Mouse (Mus musculus) CH12.LX (cell line): ENCODE measurements around the gene Slc39a7. TPM values are rescaled to one million over a fixed set of nuclear protein-coding genes. Genes with fewer than 3 reads are reported as not detected.

ENCODE experiments used
- DNase-seq: peaks from one replicate; pipeline ENCODE4 v3.0.0-alpha.2; 2013; ENCODE audit errors: extremely low read depth
- H3K27ac ChIP-seq: 2 replicates; pipeline ENCODE4 v1.5.1; 2012; ENCODE audit warnings: low read depth, mild to moderate bottlenecking, control low read depth, moderate library complexity; ENCODE audit not compliant: insufficient read depth
- H3K27me3 ChIP-seq: replicated peaks from 2 replicates; pipeline ENCODE3; 2012; ENCODE audit warnings: inconsistent platforms
- H3K36me3 ChIP-seq, 2 experiments: replicated peaks in 1 of 2; 2 replicates each; pipeline versions ENCODE3 to v1.6.1; 2012; ENCODE audit warnings: inconsistent platforms in 1 of 2, low read length in 1 of 2, mild to moderate bottlenecking in 1 of 2, mixed read lengths in 1 of 2, moderate library complexity in 1 of 2; ENCODE audit not compliant: control insufficient read depth in 1 of 2, insufficient read depth in 1 of 2
- H3K4me1 ChIP-seq, 2 experiments: 2 replicates each; pipeline ENCODE4 v1.6.1; 2012; ENCODE audit warnings: inconsistent platforms in 1 of 2, moderate library complexity in 1 of 2; ENCODE audit not compliant: insufficient read depth in 2 of 2, control insufficient read depth in 1 of 2
- H3K4me2 ChIP-seq: 2 replicates; pipeline ENCODE4 v1.6.1; 2012; ENCODE audit warnings: low read depth, mild to moderate bottlenecking, control low read depth; ENCODE audit not compliant: poor library complexity, insufficient read depth, severe bottlenecking
- H3K4me3 ChIP-seq, 3 experiments: fragments of 150-350 bp in 1 of 3; sonication (generic) in 1 of 3; replicated peaks in 1 of 3; 2 replicates each; pipeline versions ENCODE3 to v1.5.1; 2011 to 2012; ENCODE audit warnings: low read depth in 2 of 3, low read length in 2 of 3, mild to moderate bottlenecking in 2 of 3, moderate library complexity in 2 of 3, control low read depth in 1 of 3, improper control_type of control experiment in 1 of 3, inconsistent platforms in 1 of 3, mixed read lengths in 1 of 3; ENCODE audit not compliant: poor library complexity in 1 of 3
- H3K79me2 ChIP-seq: replicated peaks from 2 replicates; pipeline ENCODE4 v1.6.1; 2012; ENCODE audit warnings: mild to moderate bottlenecking, moderate library complexity; ENCODE audit not compliant: control insufficient read depth, poor library complexity, insufficient read depth, severe bottlenecking; ENCODE audit errors: extremely low read depth
- H3K9ac ChIP-seq: 2 replicates; pipeline ENCODE4 v1.6.1; 2012; ENCODE audit warnings: low read depth, mild to moderate bottlenecking, control low read depth, moderate library complexity; ENCODE audit not compliant: insufficient read depth
- H3K9me3 ChIP-seq: replicated peaks from 2 replicates; pipeline ENCODE3; 2012; ENCODE audit warnings: low read length, inconsistent platforms, mixed read lengths
- BHLHE40 ChIP-seq: IDR thresholded peaks from 2 replicates; pipeline ENCODE4 v1.6.1; 2011; ENCODE audit warnings: mild to moderate bottlenecking, low read depth, low read length, improper control_type of control experiment
- CHD2 ChIP-seq: IDR thresholded peaks from 2 replicates; pipeline ENCODE4 v1.6.1; 2011; ENCODE audit warnings: low read length, improper control_type of control experiment
- CTCF ChIP-seq, 2 experiments: IDR thresholded peaks in 1 of 2; conservative IDR thresholded peaks in 1 of 2; 2 replicates each; pipeline ENCODE4 v1.5.1; 2011 to 2012; ENCODE audit warnings: low read depth in 2 of 2, low read length in 2 of 2, improper control_type of control experiment in 1 of 2, inconsistent platforms in 1 of 2, mild to moderate bottlenecking in 1 of 2, moderate library complexity in 1 of 2
- EP300 ChIP-seq: IDR thresholded peaks from 2 replicates; pipeline ENCODE4 v1.6.1; 2011; ENCODE audit warnings: low read length, improper control_type of control experiment
- ETS1 ChIP-seq: conservative IDR thresholded peaks from 2 replicates; pipeline ENCODE4 v1.6.1; 2012; ENCODE audit warnings: low read depth, mild to moderate bottlenecking, inconsistent platforms, low read length, improper control_type of control experiment, moderate library complexity
- GABPA ChIP-seq: IDR thresholded peaks from 2 replicates; pipeline ENCODE4 v1.6.1; 2012; ENCODE audit warnings: low read depth, low read length, improper control_type of control experiment, inconsistent platforms; ENCODE audit not compliant: insufficient replicate concordance
- HCFC1 ChIP-seq: IDR thresholded peaks from 2 replicates; pipeline ENCODE4 v1.6.1; 2012; ENCODE audit warnings: low read depth, mild to moderate bottlenecking, inconsistent platforms, low read length, improper control_type of control experiment
- IRF4 ChIP-seq: IDR thresholded peaks from 2 replicates; pipeline ENCODE4 v1.6.1; 2014; ENCODE audit warnings: low read depth, mild to moderate bottlenecking, inconsistent platforms, low read length, improper control_type of control experiment
- JUN ChIP-seq: IDR thresholded peaks from 2 replicates; pipeline ENCODE4 v1.6.1; 2011; ENCODE audit warnings: low read depth, mild to moderate bottlenecking, low read length, improper control_type of control experiment, moderate library complexity; ENCODE audit not compliant: insufficient read depth
- MAX ChIP-seq: IDR thresholded peaks from 2 replicates; pipeline ENCODE4 v1.6.1; 2011; ENCODE audit warnings: low read length, improper control_type of control experiment
- MEF2A ChIP-seq: IDR thresholded peaks from 2 replicates; pipeline ENCODE4 v1.6.1; 2014; ENCODE audit warnings: low read depth, mild to moderate bottlenecking, inconsistent platforms, low read length, improper control_type of control experiment, borderline replicate concordance
- MXI1 ChIP-seq: IDR thresholded peaks from 2 replicates; pipeline ENCODE4 v1.6.1; 2011; ENCODE audit warnings: mild to moderate bottlenecking, low read depth, low read length, improper control_type of control experiment
- NELFE ChIP-seq: IDR thresholded peaks from 2 replicates; pipeline ENCODE4 v1.6.1; 2011; ENCODE audit warnings: low read depth, low read length, improper control_type of control experiment
- NRF1 ChIP-seq: IDR thresholded peaks from 2 replicates; pipeline ENCODE4 v1.6.1; 2014; ENCODE audit warnings: low read depth, mild to moderate bottlenecking, inconsistent platforms, low read length, improper control_type of control experiment, moderate library complexity
- POLR2A ChIP-seq: IDR thresholded peaks from 2 replicates; pipeline ENCODE4 v1.6.1; 2011; ENCODE audit warnings: low read depth, mild to moderate bottlenecking, improper control_type of control experiment, low read length
- RAD21 ChIP-seq: IDR thresholded peaks from 2 replicates; pipeline ENCODE4 v1.6.1; 2011; ENCODE audit warnings: low read depth, mild to moderate bottlenecking, low read length, improper control_type of control experiment, moderate library complexity
- SMC3 ChIP-seq: IDR thresholded peaks from 2 replicates; pipeline ENCODE4 v1.6.1; 2011; ENCODE audit warnings: low read depth, low read length, improper control_type of control experiment
- TCF12 ChIP-seq: IDR thresholded peaks from 2 replicates; pipeline ENCODE4 v1.6.1; 2014; ENCODE audit warnings: low read depth, mild to moderate bottlenecking, inconsistent platforms, low read length, improper control_type of control experiment
- UBTF ChIP-seq: IDR thresholded peaks from 2 replicates; pipeline ENCODE4 v1.6.1; 2012; ENCODE audit warnings: low read depth, mild to moderate bottlenecking, inconsistent platforms, low read length, improper control_type of control experiment, moderate library complexity
- ZC3H11A ChIP-seq: IDR thresholded peaks from 2 replicates; pipeline ENCODE4 v1.6.1; 2012; ENCODE audit warnings: low read depth, mild to moderate bottlenecking, inconsistent platforms, low read length, improper control_type of control experiment
- ZKSCAN1 ChIP-seq: IDR thresholded peaks from 2 replicates; pipeline ENCODE4 v1.6.1; 2012; ENCODE audit warnings: low read depth, inconsistent platforms, low read length, improper control_type of control experiment, borderline replicate concordance
- ZMIZ1 ChIP-seq: IDR thresholded peaks from 2 replicates; pipeline ENCODE4 v1.6.1; 2012; ENCODE audit warnings: low read depth, mild to moderate bottlenecking, inconsistent platforms, low read length, improper control_type of control experiment
- dilution Hi-C: fragments of 300-500 bp; cut with MboI; formaldehyde crosslinking; loops from 2 replicates; pipeline ENCODE4 v1.14.3; 2020; ENCODE audit warnings: low sequenced_read_pairs; ENCODE audit not compliant: extremely low pct_unique_long_range_greater_than_20kb, extremely low pct_ligation_motif_present
- in situ Hi-C: fragments of 300-500 bp; cut with MboI; formaldehyde crosslinking; loops from 3 replicates; pipeline ENCODE4 v1.14.3; 2019; ENCODE audit warnings: low sequenced_read_pairs, low pct_ligation_motif_present, low pct_unique_long_range_greater_than_20kb, mixed read lengths
- polyA plus RNA-seq: library from polyadenylated mRNA; unstranded; fragments of >175 nt; gene quantifications from 2 replicates; pipeline ENCODE4 v1.2.1, GENCODE M21; 2012; ENCODE audit warnings: low read depth; ENCODE audit not compliant: insufficient read length
- total RNA-seq, 2 experiments: library from RNA; depleted of rRNA; stranded (reverse); fragments of 300-350 nt in 1 of 2; fragments of >200 nt in 1 of 2; gene quantifications; 2 replicates each; pipeline ENCODE4 v1.2.3; 2012 to 2014

Gene Slc39a7
- total and polyA plus RNA-seq, 3 experiments, result 96.8 to 116 (median 105) TPM

DNA sequence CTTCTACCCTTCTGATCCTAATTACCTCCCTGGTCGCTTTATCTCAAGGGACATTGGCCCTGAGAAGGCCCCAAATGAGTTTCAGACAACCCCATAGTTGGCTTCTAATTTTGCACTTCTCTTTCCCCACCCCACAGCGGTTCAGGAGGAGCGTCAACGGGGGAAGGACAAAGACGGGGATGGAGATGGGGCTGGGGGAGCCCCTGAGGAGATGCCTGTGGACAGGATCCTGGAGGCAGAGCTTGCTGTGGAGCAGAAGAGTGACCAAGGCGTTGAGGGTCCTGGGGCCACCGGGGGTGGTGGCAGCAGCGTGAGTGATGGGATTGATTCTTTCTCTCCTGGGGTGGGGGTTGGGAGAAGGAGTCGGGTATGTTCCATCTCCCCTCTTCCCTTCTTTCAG is 4.0 kb upstream of the Slc39a7 start:
- H3K9ac ChIP-seq, result no peak overlapping the region
- H3K27me3 ChIP-seq, result no peaks in the 10 kb centered on the region
- no peak overlapping the region for H3K4me3 ChIP-seq
- dilution Hi-C loops (no loop called here), in situ Hi-C loops (no loop called here)
- H3K27ac ChIP-seq, result no peak overlapping the region
- no peak for DNase-seq
- TF ChIP-seq CHD2 (no peak), ZKSCAN1 (no peak), NRF1 (no peak), JUN (no peak), MEF2A (no peak), HCFC1 (no peak), RAD21 (no peak), POLR2A (no peak), MXI1 (no peak), ZC3H11A (no peak), TCF12 (no peak), ZMIZ1 (no peak)
- TF ChIP-seq, all 38 proteins: peak for 0
- Histone ChIP-seq H3K79me2 (peaks cover 22% of the 10 kb centered on the region), H3K9me3 (no peaks in the 10 kb centered on the region), H3K4me2 (no peak overlapping the region), H3K4me1 (peaks cover 8 to 26% of the 10 kb centered on the region in 2 experiments), H3K36me3 (peaks cover 34 to 68% of the 10 kb centered on the region in 2 experiments)

DNA sequence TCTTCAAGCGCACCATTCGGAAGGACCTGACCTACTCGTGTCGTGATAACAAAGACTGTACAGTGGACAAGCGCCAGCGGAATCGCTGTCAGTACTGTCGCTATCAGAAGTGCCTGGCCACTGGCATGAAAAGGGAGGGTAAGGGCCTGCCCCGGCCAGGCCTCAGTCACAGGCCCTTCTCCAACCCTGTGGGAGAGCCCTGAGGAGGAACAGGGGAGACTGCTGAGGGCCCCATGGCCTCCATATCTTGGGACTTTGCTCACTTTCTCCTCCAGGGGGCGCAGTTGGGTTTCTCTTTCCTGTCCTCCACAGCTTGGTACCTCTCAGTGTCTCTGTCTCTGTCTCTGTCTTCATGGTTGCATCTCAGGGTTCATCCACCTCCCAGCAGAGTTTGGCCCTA is 2.6 kb upstream of the Slc39a7 start:
- DNase-seq, result peak; percentile 87
- Histone ChIP-seq H3K9ac (no peak overlapping the region), H3K4me3 (no peak overlapping the region), H3K4me2 (no peak overlapping the region), H3K9me3 (no peaks in the 10 kb centered on the region), H3K36me3 (peaks cover 45 to 71% of the 10 kb centered on the region in 2 experiments), H3K27ac (no peak overlapping the region), H3K79me2 (peaks cover 32% of the 10 kb centered on the region), H3K27me3 (no peaks in the 10 kb centered on the region), H3K4me1 (peaks cover 13 to 33% of the 10 kb centered on the region in 2 experiments)
- dilution Hi-C loops, result no loop called here
- TF ChIP-seq EP300 (no peak), BHLHE40 (no peak), MAX (peak; percentile 35; the same call in 1 of the 2 replicates), CTCF (conservative IDR thresholded peaks at IDR 0.05 in 1 of 2, IDR thresholded peaks at IDR 0.05 in 1 of 2; ENCODE audit: low read depth in 2 of 2, low read length in 2 of 2) (peak; percentile 59 to 78), MEF2A (no peak), GABPA (no peak), JUN (no peak), NELFE (peak; percentile 50; the same call in 1 of the 2 replicates), IRF4 (0 out of 2 replicates have a peak, but pooled peaks have one; percentile 10), CHD2 (0 out of 2 replicates have a peak, but pooled peaks have one; percentile 19), POLR2A (no peak), NRF1 (no peak), ETS1 (no peak; the same call in 1 of the 2 replicates), UBTF (no peak), HCFC1 (peak; percentile 34; the same call in 1 of the 2 replicates), RAD21 (peak; percentile 36), SMC3 (peak; percentile 51)
- in situ Hi-C loops, result no loop called here
